7 mouse cellular contexts compared by ENCODE assay signal in the genomic region with DNA sequence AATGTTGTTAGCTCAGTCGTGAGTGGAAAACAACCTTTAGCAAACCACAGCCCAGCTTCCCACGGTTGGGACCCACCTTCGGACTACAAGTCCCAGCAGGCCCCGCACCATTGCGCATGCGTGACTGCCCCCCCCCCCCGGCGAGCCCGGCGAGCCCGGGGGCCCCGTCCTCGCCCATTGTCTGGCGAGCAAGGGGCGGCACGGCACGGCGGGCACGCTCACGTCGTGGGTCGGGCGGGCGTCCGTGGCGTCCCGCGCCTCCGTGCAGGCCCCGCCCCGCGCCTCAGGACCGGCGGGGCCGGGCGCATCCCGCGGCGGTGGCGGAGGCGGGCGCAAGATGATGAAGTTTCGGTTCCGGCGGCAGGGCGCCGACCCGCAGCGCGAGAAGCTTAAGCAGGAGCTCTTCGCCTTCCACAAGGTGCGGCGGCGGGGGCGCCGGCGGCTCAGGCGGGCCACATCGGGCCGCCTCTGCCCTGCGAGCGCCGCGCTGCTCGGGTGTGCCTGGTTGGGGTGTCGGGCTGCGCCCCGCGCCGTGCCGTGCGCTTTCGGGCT. TPM values are rescaled to one million over a fixed set of nuclear protein-coding genes. Genes with fewer than 3 reads are reported as not detected.
DNase-seq lines count a peak whose midpoint lies in the region; ATAC-seq lines count a peak whose summit lies in the region.

Llgl1 (plus strand) TSS at position 200 of the 552 bp plus-strand sequence.

- DNase-seq in adrenal gland, adult (ENCODE audit: inconsistent age in 2 of 2, low spot score in 1 of 2) = peak; percentile 92 to 96
- peak; percentile 93 for DNase-seq in embryo, embryonic 10 days (ENCODE audit: low spot score)
- peak; percentile 91 for DNase-seq in gastrocnemius, postnatal 14 days
- DNase-seq in left cerebral cortex, postnatal 14 days (ENCODE audit: low spot score in 2 of 2) = peak; percentile 79 to 82
- peak; percentile 93 for DNase-seq in mesoderm, embryonic 11.5 days (ENCODE audit: low read depth, low spot score)
- DNase-seq in right cerebral cortex, postnatal 36 days (ENCODE audit: low spot score in 2 of 2) = peak; percentile 79

- peak; percentile 77 for ATAC-seq in inflammation-experienced regulatory T-cells, adult 6 months

- intact Hi-C loops in gastrocnemius, postnatal 14 days (cut with DNase I; ENCODE audit: low total_unique reads) = loop anchor here (10.0 kb wide), 1 partner anchor 125 kb away; no protein-coding TSS in a partner anchor
- intact Hi-C loops in left cerebral cortex, postnatal 14 days (cut with DNase I) = no loop called here

RNA-seq across cellular contexts. Expression of gene Llgl1, which starts in this region (rescaled TPM):
- 10 to 100 TPM; 12.1 to 14.5 TPM for total RNA-seq in gastrocnemius, postnatal 14 days (2021)
- 10 to 100 TPM in 1 of 3 experiments, 1 to 10 TPM in 2; 6.6 to 10.3 (median 9.9) TPM for polyA plus RNA-seq in inflammation-experienced regulatory T-cells, adult 6 months (2017; shearing (Covaris generic))
- total RNA-seq in left cerebral cortex, postnatal 14 days (2021) = 10 to 100 TPM; 40.4 to 43.8 TPM

Comparison
In these comparisons a context has a peak if more than half of its experiments do, and no peak if none do; other contexts are left out.
1. Peak in every context shown above with its lines: DNase-seq and ATAC-seq.